Mouse (Mus musculus) 3T3-L1 (cell line): Measurements from ENCODE around the gene Myo16.

Experiments
- DNase-seq: peaks from one replicate; pipeline ENCODE4 v3.0.0-alpha.2; 2015; ENCODE audit warnings: low read depth, low spot score

Myo16 gene

GRCm38 (mm10) chr8:10303992-10304391 is 150.3 kb downstream of the Myo16 start:
- DNase-seq: peak; percentile 7

- DNase-seq: no peak
Observed at GRCm38 (mm10) chr8:10304721-10305120, 151.0 kb downstream of the Myo16 start.

GRCm38 (mm10) chr8:10307345-10307744 is 153.6 kb downstream of the Myo16 start:
- no peak for DNase-seq

- DNase-seq: no peak
Observed at GRCm38 (mm10) chr8:10307770-10308476, 154.2 kb downstream of the Myo16 start.

GRCm38 (mm10) chr8:10310470-10310869 is 156.8 kb downstream of the Myo16 start:
- DNase-seq: no peak

- no peak for DNase-seq
Observed at GRCm38 (mm10) chr8:10312316-10312715, 158.6 kb downstream of the Myo16 start.

- no peak for DNase-seq
Observed at GRCm38 (mm10) chr8:10316201-10316600, 162.5 kb downstream of the Myo16 start.

- DNase-seq: no peak
Observed at GRCm38 (mm10) chr8:10318103-10318502, 164.4 kb downstream of the Myo16 start.

GRCm38 (mm10) chr8:10350451-10350850 is 196.7 kb downstream of the Myo16 start:
- DNase-seq: no peak

GRCm38 (mm10) chr8:10358711-10359110 is 205.0 kb downstream of the Myo16 start:
- DNase-seq: no peak

- no peak for DNase-seq
Observed at GRCm38 (mm10) chr8:10362949-10363348, 209.2 kb downstream of the Myo16 start.

GRCm38 (mm10) chr8:10363654-10364406 is 210.1 kb downstream of the Myo16 start:
- DNase-seq: no peak

- DNase-seq: no peak
Observed at GRCm38 (mm10) chr8:10366141-10366540, 212.4 kb downstream of the Myo16 start.

GRCm38 (mm10) chr8:10372571-10372970 is 218.9 kb downstream of the Myo16 start:
- no peak for DNase-seq

- DNase-seq: no peak
Observed at GRCm38 (mm10) chr8:10387143-10387542, 233.4 kb downstream of the Myo16 start.

- DNase-seq: no peak
Observed at GRCm38 (mm10) chr8:10391096-10391683, 237.5 kb downstream of the Myo16 start.

GRCm38 (mm10) chr8:10391913-10392312 is 238.2 kb downstream of the Myo16 start:
- DNase-seq: no peak

- DNase-seq: no peak
Observed at GRCm38 (mm10) chr8:10394506-10394905, 240.8 kb downstream of the Myo16 start.

- DNase-seq: no peak
Observed at GRCm38 (mm10) chr8:10395146-10395545, 241.4 kb downstream of the Myo16 start.

GRCm38 (mm10) chr8:10402606-10403005 is 248.9 kb downstream of the Myo16 start:
- DNase-seq: peak; percentile 89

- peak; percentile 79 for DNase-seq
Observed at GRCm38 (mm10) chr8:10405469-10405868, 251.8 kb downstream of the Myo16 start.

- no peak for DNase-seq
Observed at GRCm38 (mm10) chr8:10409043-10409442, 255.3 kb downstream of the Myo16 start.

- DNase-seq: no peak
Observed at GRCm38 (mm10) chr8:10411511-10411910, 257.8 kb downstream of the Myo16 start.
